Mouse (Mus musculus) forebrain, postnatal 0 days (tissue): ENCODE measurements around the gene Lsm7. TPM values are rescaled to one million over a fixed set of nuclear protein-coding genes. Genes with fewer than 3 reads are reported as not detected.

Experiments used
- ATAC-seq: fragments of 200-750 bp; cut with Nextera tagmentation; 2 replicates; pipeline ENCODE4 v1.8.0; 2017; ENCODE audit warnings: mild to moderate bottlenecking, moderate library complexity
- DNase-seq: peaks from one replicate; pipeline ENCODE4 v3.0.0-alpha.2; 2015
- H3K27ac ChIP-seq: fragments of 300-500 bp; sonication (generic); 2 replicates; pipeline ENCODE4 v1.5.1; 2014; ENCODE audit warnings: low read depth, mild to moderate bottlenecking, antibody characterized with exemption, low read length, moderate library complexity, mixed read lengths
- H3K27me3 ChIP-seq: fragments of 300-500 bp; sonication (generic); 2 replicates; pipeline ENCODE4 v1.6.1; 2014; ENCODE audit warnings: mild to moderate bottlenecking, low read length, mixed read lengths; ENCODE audit not compliant: insufficient read depth
- H3K36me3 ChIP-seq: fragments of 300-500 bp; sonication (generic); 2 replicates; pipeline ENCODE4 v1.6.1; 2014; ENCODE audit warnings: mild to moderate bottlenecking, moderate library complexity; ENCODE audit not compliant: insufficient read depth
- H3K4me1 ChIP-seq: fragments of 300-500 bp; sonication (generic); 2 replicates; pipeline ENCODE4 v1.6.1; 2014; ENCODE audit warnings: antibody characterized with exemption; ENCODE audit not compliant: insufficient read depth
- H3K4me2 ChIP-seq: fragments of 300-500 bp; sonication (generic); 2 replicates; pipeline ENCODE4 v1.6.1; 2014; ENCODE audit warnings: low read depth, mild to moderate bottlenecking, moderate library complexity
- H3K4me3 ChIP-seq: fragments of 300-500 bp; sonication (generic); 2 replicates; pipeline ENCODE4 v1.5.1; 2014; ENCODE audit warnings: low read depth, low read length, mixed read lengths
- H3K9ac ChIP-seq: fragments of 300-500 bp; sonication (generic); 2 replicates; pipeline ENCODE4 v1.6.1; 2014; ENCODE audit warnings: mild to moderate bottlenecking
- H3K9me3 ChIP-seq: fragments of 300-500 bp; sonication (generic); 2 replicates; pipeline ENCODE4 v1.6.1; 2016; ENCODE audit warnings: low read length
- CTCF ChIP-seq: sonication (generic); IDR thresholded peaks from 2 replicates; pipeline ENCODE4 v1.5.1; 2016; ENCODE audit warnings: antibody characterized with exemption, control low read depth, low read depth
- WGBS: fragments of 180-500 bp; shearing (Covaris S2); extraction: QIAGEN DNeasy Blood & Tissue Kit; methylation state at CpG from one replicate; pipeline ENCODE4 v1.1.7; 2014; 5-methylcytosine and 5-hydroxymethylcytosine counted together
- polyA plus RNA-seq: library from polyadenylated mRNA; unstranded; fragments of >200 nt; fragmentation: Nextera tagmentation; extraction: Ambion mirVana; gene quantifications from 2 replicates; pipeline ENCODE4 v1.2.1, GENCODE M21; 2015
- total RNA-seq: library from RNA; depleted of rRNA; stranded (reverse); fragments of >200 nt; gene quantifications from 2 replicates; pipeline ENCODE4 v1.2.3, GENCODE M21; 2014; rRNA removed

The Lsm7 gene
- total RNA-seq (158 and 292 TPM in 2 replicates), polyA plus RNA-seq (306 and 392 TPM in 2 replicates)

DNA sequence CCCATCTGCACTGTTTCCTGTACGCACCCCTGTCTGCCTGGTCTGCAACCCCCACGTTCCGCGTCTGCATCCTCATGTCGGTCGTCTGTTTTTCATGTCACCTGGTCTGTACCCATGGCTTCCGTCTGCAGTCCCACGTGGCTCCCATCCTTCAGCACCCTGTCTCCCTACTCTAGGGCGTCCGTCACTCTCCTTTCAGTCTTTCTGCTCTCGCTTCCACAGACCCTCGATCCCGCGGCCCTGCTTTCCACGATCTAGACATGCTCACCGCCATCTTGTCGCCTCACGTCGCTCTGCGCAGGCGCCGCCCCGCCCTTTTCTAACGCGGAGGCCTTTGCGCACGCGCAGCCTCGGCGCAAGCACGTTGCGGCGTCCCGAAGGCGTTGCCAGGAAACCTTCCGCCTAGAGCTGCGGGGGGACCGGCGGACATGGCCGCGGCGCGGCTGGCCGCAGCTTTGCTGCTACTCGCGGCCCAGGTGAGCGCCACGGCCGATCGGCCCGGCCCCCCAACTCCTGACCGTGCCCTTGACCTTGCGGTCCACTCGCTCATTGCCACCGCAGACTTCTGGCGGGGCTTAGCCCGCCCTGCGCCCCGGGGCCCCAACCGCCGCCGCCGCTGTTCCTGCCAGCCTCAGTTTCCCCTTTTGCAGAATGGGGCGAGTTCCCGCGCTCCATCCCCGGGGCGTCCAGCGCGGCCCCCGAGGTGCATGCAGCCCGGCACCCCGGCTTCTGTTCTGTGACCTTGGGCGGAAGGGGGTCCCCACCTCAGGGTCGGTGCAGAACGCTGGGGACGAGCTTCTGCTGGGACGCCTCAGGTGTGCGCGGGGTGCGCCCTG is at the start of gene Lsm7, which contains the start of gene Sppl2b:
Lsm7 (minus strand) TSS at position 297 of the 836 bp plus-strand sequence.
Sppl2b (plus strand) TSS at position 363 of the 836 bp plus-strand sequence.
- H3K9ac ChIP-seq, result peak within 1 kb of the TSS; percentile 85
- TF ChIP-seq CTCF, result no peak
- peaks cover 26% of the 10 kb centered on the region for H3K36me3 ChIP-seq
- peak; percentile 99 for DNase-seq
- H3K4me3 ChIP-seq, result peak within 1 kb of the TSS; percentile 73
- H3K27me3 ChIP-seq, result no peaks in the 10 kb centered on the region
- H3K9me3 ChIP-seq, result no peaks in the 10 kb centered on the region
- peak within 1 kb of the TSS; percentile 100 for H3K4me2 ChIP-seq
- peak within 1 kb of the TSS; percentile 92 for H3K27ac ChIP-seq
- WGBS, result 2% methylated on average over 81 of the region's 81 CpGs
- peaks cover 19% of the 10 kb centered on the region for H3K4me1 ChIP-seq
- ATAC-seq, result peak; percentile 91

DNA sequence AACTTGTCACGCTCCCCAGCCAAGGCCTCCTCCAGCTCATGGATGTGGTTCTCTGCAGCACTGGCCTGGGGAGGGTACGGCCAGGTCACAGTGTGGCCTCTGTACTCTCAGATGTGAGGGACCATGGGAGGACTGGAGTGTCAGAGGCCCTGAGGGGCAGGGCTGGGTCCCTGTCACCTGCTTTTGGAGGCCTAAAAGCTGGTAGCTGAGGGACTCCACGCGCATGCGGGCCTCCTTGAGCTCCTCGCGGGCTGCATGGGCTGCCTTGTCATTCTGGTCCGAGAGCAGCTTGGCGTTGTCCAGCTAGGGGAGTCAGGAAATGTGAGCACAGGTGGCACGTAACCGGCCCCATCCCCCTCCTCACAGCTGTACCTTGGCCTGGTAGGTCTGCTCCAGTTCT is 49.7 kb upstream of the Lsm7 start:
- DNase-seq (no peak), ATAC-seq (no peak)
- H3K9me3 ChIP-seq, result no peaks in the 10 kb centered on the region
- H3K9ac ChIP-seq, result no peak overlapping the region
- TF ChIP-seq CTCF, result no peak
- H3K27ac ChIP-seq, result no peak overlapping the region
- 95% methylated on average over 11 of the region's 11 CpGs for WGBS
- H3K36me3 ChIP-seq, result peaks cover 72% of the 10 kb centered on the region
- no peak overlapping the region for H3K4me3 ChIP-seq
- peaks cover 3% of the 10 kb centered on the region for H3K4me1 ChIP-seq
- no peaks in the 10 kb centered on the region for H3K27me3 ChIP-seq
- H3K4me2 ChIP-seq, result no peak overlapping the region

DNA sequence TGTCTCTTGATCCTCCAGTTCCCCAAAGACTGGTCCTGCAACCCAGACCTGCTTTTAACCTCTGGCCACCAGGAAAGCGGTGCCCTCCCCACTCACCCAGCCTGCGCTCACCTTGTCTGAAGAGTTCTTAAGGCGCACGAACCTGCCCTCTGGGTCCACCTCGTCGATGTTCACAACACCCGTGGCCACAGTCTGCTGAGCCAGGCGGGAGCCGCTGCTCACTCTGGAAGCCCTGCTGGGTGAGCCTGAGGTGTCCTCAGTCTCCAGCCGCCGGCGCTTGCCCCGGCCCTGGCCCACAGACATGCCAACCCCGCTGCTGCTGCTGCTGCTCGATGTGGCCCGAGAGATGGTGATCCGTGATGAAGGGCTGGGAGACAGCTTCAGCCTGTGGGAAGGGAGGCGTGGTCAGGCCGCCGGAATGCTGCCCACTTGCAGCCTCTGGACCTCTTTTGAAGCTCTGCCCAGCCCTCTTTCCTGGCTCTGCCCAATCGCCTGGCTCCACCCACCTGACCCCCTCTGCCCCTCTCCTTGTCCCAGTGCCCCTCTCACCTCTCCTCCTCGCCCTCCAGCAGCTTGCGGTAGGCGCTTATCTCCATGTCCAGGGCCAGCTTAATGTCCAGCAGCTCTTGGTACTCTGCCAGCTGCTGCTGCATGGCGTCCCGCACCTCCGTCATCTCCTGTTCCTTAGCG is 49.1 kb upstream of the Lsm7 start:
- no peak overlapping the region for H3K4me3 ChIP-seq
- WGBS, result 89% methylated on average over 28 of the region's 28 CpGs
- peaks cover 67% of the 10 kb centered on the region for H3K36me3 ChIP-seq
- H3K27ac ChIP-seq, result no peak overlapping the region
- H3K4me1 ChIP-seq, result peaks cover 6% of the 10 kb centered on the region
- H3K9ac ChIP-seq, result no peak overlapping the region
- TF ChIP-seq CTCF, result no peak
- DNase-seq (no peak), ATAC-seq (no peak)
- H3K4me2 ChIP-seq, result no peak overlapping the region
- H3K27me3 ChIP-seq, result no peaks in the 10 kb centered on the region
- H3K9me3 ChIP-seq, result no peaks in the 10 kb centered on the region

DNA sequence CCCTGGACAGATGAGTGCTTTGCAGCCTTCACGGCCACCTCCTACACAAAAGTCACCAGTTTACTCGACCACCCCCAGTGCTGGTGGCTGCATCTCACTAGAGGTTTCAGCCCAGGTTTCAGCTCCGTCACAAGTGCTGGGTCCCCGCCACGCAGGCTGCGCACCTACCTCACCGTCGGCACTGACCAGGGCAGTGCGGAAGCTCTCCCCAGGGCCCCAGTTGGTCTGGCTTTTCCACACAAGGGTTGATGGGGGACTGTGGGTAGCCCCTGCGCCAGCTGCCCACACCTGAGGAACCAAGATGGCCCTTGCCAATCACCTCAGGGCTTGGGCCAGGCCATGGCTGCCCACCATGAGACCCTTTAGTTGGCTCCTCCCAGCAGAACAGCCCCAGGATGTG is 48.3 kb upstream of the Lsm7 start:
- no peak for DNase-seq
- Histone ChIP-seq H3K9me3 (no peaks in the 10 kb centered on the region), H3K4me3 (no peak overlapping the region), H3K4me2 (no peak overlapping the region), H3K36me3 (peaks cover 62% of the 10 kb centered on the region), H3K27ac (no peak overlapping the region), H3K27me3 (no peaks in the 10 kb centered on the region), H3K4me1 (peaks cover 6% of the 10 kb centered on the region), H3K9ac (no peak overlapping the region)
- WGBS, result 92% methylated on average over 10 of the region's 10 CpGs
- TF ChIP-seq CTCF, result no peak
- no peak for ATAC-seq

DNA sequence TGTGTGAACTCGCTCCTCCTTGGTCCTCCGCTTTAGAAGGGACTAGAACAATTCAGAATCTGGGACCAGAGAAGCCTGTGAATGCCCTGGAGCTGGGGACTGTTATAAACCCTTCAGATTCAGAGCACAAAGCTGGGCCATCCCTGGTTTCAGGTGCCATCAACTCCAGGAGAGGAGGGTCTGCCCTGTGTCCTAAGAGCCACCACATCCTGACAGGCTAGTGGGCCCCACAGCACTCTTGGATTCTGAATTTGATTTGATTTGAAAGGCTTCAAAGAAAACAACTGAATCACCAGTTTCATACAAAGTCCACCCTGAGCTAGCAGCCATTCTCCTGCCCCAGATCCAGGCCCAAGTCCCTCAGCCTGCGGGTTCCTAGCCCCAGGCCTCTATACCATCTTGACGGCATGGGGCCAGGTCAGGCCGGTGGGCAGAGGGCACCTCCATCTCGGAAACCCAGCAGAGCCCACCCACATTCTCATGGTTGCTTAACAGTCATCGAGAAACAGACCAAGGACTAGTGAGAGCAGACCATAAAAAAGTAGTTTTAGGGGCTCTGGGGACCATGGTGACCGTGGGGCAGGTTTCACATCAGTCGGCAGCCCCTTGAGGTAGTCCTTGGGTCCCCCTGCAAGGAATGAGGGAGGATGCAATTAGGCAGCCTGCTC is 47.4 kb upstream of the Lsm7 start:
- peaks cover 6% of the 10 kb centered on the region for H3K4me1 ChIP-seq
- no peak for ATAC-seq
- no peak overlapping the region for H3K9ac ChIP-seq
- no peak for DNase-seq
- H3K4me2 ChIP-seq, result no peak overlapping the region
- H3K36me3 ChIP-seq, result peaks cover 53% of the 10 kb centered on the region
- no peak for TF ChIP-seq CTCF
- WGBS, result 94% methylated on average over 9 of the region's 9 CpGs
- H3K9me3 ChIP-seq, result no peaks in the 10 kb centered on the region
- no peak overlapping the region for H3K4me3 ChIP-seq
- no peak overlapping the region for H3K27ac ChIP-seq
- no peaks in the 10 kb centered on the region for H3K27me3 ChIP-seq

DNA sequence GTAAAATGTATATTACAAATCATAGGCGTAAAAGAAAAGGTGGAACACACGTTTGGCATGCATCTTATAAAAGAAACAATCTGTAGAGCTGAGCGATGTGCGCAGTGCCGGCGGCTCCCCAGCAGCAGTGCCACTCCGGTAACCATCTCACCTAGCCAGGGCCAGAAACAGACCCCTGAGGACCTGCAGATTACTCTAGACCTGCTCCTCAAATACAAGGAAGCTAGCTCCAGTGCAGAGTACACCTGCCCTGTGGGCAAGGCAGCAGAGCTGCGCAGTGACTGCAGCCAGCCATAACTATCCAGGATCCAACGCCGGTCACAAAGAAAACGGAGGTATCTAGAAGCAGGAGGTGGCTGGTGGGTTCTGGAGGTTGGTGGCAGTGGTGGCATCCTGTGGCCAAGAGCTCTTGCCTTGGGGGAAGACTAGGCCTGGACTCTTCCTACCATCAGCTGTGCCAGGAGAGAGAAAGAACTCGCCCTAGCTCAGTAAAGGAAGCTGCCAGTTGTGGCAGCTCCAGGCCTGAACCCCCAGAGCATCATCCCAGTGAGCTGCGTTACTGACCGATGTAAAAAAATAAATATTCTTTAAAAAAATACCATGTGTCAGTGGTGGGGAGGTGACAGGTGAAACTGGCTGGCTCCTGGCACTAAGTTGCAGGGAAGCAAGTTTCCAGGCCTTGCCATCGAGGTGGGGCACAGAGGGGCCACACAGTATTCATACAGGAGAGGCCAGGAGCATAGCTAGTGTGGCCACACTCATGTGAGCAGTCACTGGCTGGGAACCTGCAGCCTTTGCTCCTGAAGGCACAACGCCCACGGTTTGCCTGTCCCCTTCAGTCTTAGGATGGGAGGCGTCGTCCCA is 46.6 kb upstream of the Lsm7 start:
- Histone ChIP-seq H3K27ac (no peak overlapping the region), H3K9ac (no peak overlapping the region), H3K4me3 (no peak overlapping the region), H3K36me3 (peaks cover 50% of the 10 kb centered on the region), H3K4me1 (peaks cover 6% of the 10 kb centered on the region), H3K27me3 (no peaks in the 10 kb centered on the region), H3K9me3 (no peaks in the 10 kb centered on the region), H3K4me2 (peak overlapping the region; percentile 23)
- no peak for TF ChIP-seq CTCF
- 89% methylated on average over 19 of the region's 19 CpGs for WGBS
- ATAC-seq, result no peak
- no peak for DNase-seq
